Mouse (Mus musculus): ENCODE results near the gene Gp1ba.

The Gp1ba gene

GRCm38 (mm10) chr11:70652884-70653344 is 14.0 kb downstream of the Gp1ba start:
- in situ Hi-C loops (cut with MboI, MseI), result loop anchor here (25.0 kb wide), 2 partner anchors 891 to 1241 kb away; partner anchors contain the start of genes Kdm6b, Polr2a, Slc35g3 and Zbtb4

GRCm38 (mm10) chr11:70653345-70654197 is 14.6 kb downstream of the Gp1ba start:
- in situ Hi-C loops (cut with MboI, MseI), result loop anchor here (25.0 kb wide), 2 partner anchors 891 to 1241 kb away; partner anchors contain the start of genes Kdm6b, Polr2a, Slc35g3 and Zbtb4

- in situ Hi-C loops (cut with MboI, MseI), result loop anchor here (25.0 kb wide), 2 partner anchors 892 to 1242 kb away; partner anchors contain the start of genes Kdm6b, Polr2a, Slc35g3 and Zbtb4
Measured at GRCm38 (mm10) chr11:70654198-70654922, 15.4 kb downstream of the Gp1ba start, which contains the start of gene Pfn1. Gene Pfn1 (minus strand): TSS chr11:70654644.

GRCm38 (mm10) chr11:70654923-70655570 is 16.1 kb downstream of the Gp1ba start:
- in situ Hi-C loops (cut with MboI, MseI), result loop anchor here (25.0 kb wide), 2 partner anchors 893 to 1243 kb away; partner anchors contain the start of genes Kdm6b, Polr2a, Slc35g3 and Zbtb4

GRCm38 (mm10) chr11:70655571-70656455 is 16.9 kb downstream of the Gp1ba start:
- in situ Hi-C loops (cut with MboI, MseI), result loop anchor here (25.0 kb wide), 2 partner anchors 894 to 1244 kb away; partner anchors contain the start of genes Kdm6b, Polr2a, Slc35g3 and Zbtb4

- in situ Hi-C loops (cut with MboI, MseI), result loop anchor here (25.0 kb wide), 2 partner anchors 894 to 1244 kb away; partner anchors contain the start of genes Kdm6b, Polr2a, Slc35g3 and Zbtb4
Measured at GRCm38 (mm10) chr11:70656456-70656927, 17.6 kb downstream of the Gp1ba start.

- in situ Hi-C loops (cut with MboI, MseI), result loop anchor here (25.0 kb wide), 2 partner anchors 895 to 1245 kb away; partner anchors contain the start of genes Kdm6b, Polr2a, Slc35g3 and Zbtb4
Measured at GRCm38 (mm10) chr11:70656964-70657363, 18.0 kb downstream of the Gp1ba start, which contains the start of gene Eno3. Gene Eno3 (plus strand): TSS chr11:70657202.

GRCm38 (mm10) chr11:70657573-70657972 is 18.7 kb downstream of the Gp1ba start:
- in situ Hi-C loops (cut with MboI, MseI), result loop anchor here (25.0 kb wide), 2 partner anchors 895 to 1245 kb away; partner anchors contain the start of genes Kdm6b, Polr2a, Slc35g3 and Zbtb4

GRCm38 (mm10) chr11:70657991-70658390 is 19.1 kb downstream of the Gp1ba start:
- in situ Hi-C loops (cut with MboI, MseI), result loop anchor here (25.0 kb wide), 2 partner anchors 896 to 1246 kb away; partner anchors contain the start of genes Kdm6b, Polr2a, Slc35g3 and Zbtb4

GRCm38 (mm10) chr11:70658521-70658920 is 19.6 kb downstream of the Gp1ba start:
- in situ Hi-C loops (cut with MboI, MseI), result loop anchor here (25.0 kb wide), 2 partner anchors 896 to 1246 kb away; partner anchors contain the start of genes Kdm6b, Polr2a, Slc35g3 and Zbtb4

- in situ Hi-C loops (cut with MboI, MseI), result loop anchor here (25.0 kb wide), 2 partner anchors 897 to 1247 kb away; partner anchors contain the start of genes Kdm6b, Polr2a, Slc35g3 and Zbtb4
Measured at GRCm38 (mm10) chr11:70658942-70659341, 20.0 kb downstream of the Gp1ba start.

GRCm38 (mm10) chr11:70660571-70660970 is 21.6 kb downstream of the Gp1ba start:
- in situ Hi-C loops (cut with MboI, MseI), result loop anchor here (25.0 kb wide), 2 partner anchors 898 to 1248 kb away; partner anchors contain the start of genes Kdm6b, Polr2a, Slc35g3 and Zbtb4

GRCm38 (mm10) chr11:70663101-70663500 is 24.2 kb downstream of the Gp1ba start:
- in situ Hi-C loops (cut with MboI, MseI), result loop anchor here (25.0 kb wide), 2 partner anchors 901 to 1251 kb away; partner anchors contain the start of genes Kdm6b, Polr2a, Slc35g3 and Zbtb4

GRCm38 (mm10) chr11:70663957-70664356 is 25.0 kb downstream of the Gp1ba start:
- in situ Hi-C loops (cut with MboI, MseI), result loop anchor here (25.0 kb wide), 2 partner anchors 902 to 1252 kb away; partner anchors contain the start of genes Kdm6b, Polr2a, Slc35g3 and Zbtb4

GRCm38 (mm10) chr11:70664741-70665140 is 25.8 kb downstream of the Gp1ba start:
- in situ Hi-C loops (cut with MboI, MseI), result loop anchor here (25.0 kb wide), 2 partner anchors 902 to 1252 kb away; partner anchors contain the start of genes Kdm6b, Polr2a, Slc35g3 and Zbtb4

- in situ Hi-C loops (cut with MboI, MseI), result loop anchor here (25.0 kb wide), 2 partner anchors 904 to 1254 kb away; partner anchors contain the start of genes Kdm6b, Polr2a, Slc35g3 and Zbtb4
Measured at GRCm38 (mm10) chr11:70666687-70667086, 27.8 kb downstream of the Gp1ba start.

- in situ Hi-C loops (cut with MboI, MseI), result loop anchor here (25.0 kb wide), 2 partner anchors 905 to 1255 kb away; partner anchors contain the start of genes Kdm6b, Polr2a, Slc35g3 and Zbtb4
Measured at GRCm38 (mm10) chr11:70667271-70668150, 28.6 kb downstream of the Gp1ba start.

Measured in T-helper 2 cell (primary cell).